Mouse (Mus musculus): ENCODE measurements around the gene Noto. TPM values are rescaled to one million over a fixed set of nuclear protein-coding genes. Genes with fewer than 3 reads are reported as not detected.

Gene Noto
- polyA plus RNA-seq, 1 experiment: not detected

GRCm38 (mm10) chr6:85402613-85403012 is 21.1 kb upstream of the Noto start:
- no peak for TF ChIP-seq GATA1 (IDR thresholded peaks at IDR 0.05; ENCODE audit: low read length)

- no peak for TF ChIP-seq GATA1 (IDR thresholded peaks at IDR 0.05; ENCODE audit: low read length)
Observed at GRCm38 (mm10) chr6:85403039-85403438, 20.6 kb upstream of the Noto start.

- TF ChIP-seq GATA1 (IDR thresholded peaks at IDR 0.05; ENCODE audit: low read length): no peak
Observed at GRCm38 (mm10) chr6:85409003-85409402, 14.7 kb upstream of the Noto start.

DNA sequence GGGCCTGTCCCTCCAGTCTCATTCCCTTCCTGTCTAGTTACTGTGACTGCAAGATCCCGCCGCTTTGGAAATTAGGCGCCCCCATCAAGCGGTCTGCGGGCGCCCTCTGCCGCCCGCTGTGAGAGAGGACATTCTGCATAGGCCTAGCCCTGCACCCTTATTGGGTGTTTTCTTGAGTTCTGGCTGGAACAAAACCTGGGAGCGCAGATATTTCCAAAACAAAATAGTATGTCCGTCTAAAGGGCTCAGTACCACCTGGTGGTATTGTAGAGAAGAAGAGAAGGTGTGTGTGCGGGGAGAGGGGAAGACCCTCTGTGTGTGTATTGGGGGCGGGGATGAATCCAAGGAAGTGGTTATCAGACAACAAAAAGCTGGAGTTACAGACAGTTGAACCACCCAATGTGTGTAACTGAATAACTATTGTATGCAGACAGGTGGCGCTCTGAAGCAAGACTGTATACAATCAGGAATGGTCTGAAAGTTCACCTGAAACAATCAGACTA is 12.9 kb upstream of the Noto start:
- TF ChIP-seq GATA1 (IDR thresholded peaks at IDR 0.05; ENCODE audit: low read length): no peak

GRCm38 (mm10) chr6:85415829-85416228 is 7.9 kb upstream of the Noto start:
- TF ChIP-seq GATA1 (IDR thresholded peaks at IDR 0.05; ENCODE audit: low read length): no peak

- TF ChIP-seq GATA1 (IDR thresholded peaks at IDR 0.05; ENCODE audit: low read length): no peak
Observed at GRCm38 (mm10) chr6:85419150-85419549, 4.5 kb upstream of the Noto start.

DNA sequence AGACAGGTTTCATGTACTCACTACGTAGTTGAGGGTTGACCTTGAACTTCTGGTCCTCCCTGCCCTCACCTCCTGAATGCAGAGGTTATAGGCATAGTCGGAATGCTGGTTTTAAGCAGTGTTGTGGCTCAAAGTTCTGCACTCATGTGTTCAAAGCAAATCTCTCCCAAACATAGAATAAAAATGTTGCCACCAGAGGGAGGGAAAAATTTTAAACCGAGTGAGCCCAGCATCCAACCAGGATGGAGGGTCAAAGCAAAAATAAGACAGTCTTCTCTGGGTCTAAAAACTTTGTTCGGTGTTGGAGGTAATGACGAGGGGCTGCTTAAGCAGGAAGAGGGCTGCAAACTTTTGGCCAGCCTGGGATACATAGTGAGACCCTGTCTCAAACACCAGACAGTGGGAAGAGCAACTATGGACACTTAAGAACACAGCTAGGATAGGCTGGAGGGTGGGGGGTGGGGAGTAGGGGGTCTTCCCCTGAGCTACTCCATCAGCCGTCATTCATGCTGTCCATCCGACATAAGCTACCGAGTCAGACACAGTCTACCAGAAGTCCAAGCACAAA is 7.7 kb downstream of the Noto start:
- no peak for TF ChIP-seq GATA1 (IDR thresholded peaks at IDR 0.05; ENCODE audit: low read length)

DNA sequence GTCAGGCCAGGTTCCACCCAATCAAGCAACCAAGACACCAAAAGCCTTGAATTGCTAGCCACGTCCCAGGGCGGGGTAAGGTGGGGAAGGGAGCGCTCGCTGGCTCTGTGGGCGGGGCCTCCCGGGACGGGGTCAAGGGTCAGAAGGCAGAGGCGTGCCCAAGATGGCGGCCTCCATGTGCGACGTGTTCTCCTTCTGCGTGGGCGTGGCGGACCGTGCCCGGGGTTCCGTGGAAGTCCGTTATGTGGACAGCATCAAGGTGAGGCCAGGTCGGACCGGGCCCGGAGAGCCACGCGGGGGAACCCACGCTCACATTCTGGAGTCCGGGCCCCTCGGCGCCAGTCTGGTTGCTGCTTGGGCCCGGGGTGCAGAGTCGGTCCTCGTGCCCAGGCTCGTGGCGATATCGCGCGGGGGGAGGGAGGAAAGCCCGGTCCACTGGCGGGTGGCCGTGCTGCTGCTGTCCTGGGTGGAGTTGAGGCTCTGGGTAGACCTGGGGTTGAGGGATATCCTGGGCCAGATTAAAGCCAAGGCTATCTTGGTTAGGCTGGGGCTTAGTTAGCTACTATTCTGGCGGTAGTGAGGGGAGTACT is 8.3 kb downstream of the Noto start, which contains the start of gene Smyd5:
Gene Smyd5 (plus strand): TSS at position 148 of the 590 bp plus-strand sequence.
- no peak for TF ChIP-seq GATA1 (IDR thresholded peaks at IDR 0.05; ENCODE audit: low read length)

DNA sequence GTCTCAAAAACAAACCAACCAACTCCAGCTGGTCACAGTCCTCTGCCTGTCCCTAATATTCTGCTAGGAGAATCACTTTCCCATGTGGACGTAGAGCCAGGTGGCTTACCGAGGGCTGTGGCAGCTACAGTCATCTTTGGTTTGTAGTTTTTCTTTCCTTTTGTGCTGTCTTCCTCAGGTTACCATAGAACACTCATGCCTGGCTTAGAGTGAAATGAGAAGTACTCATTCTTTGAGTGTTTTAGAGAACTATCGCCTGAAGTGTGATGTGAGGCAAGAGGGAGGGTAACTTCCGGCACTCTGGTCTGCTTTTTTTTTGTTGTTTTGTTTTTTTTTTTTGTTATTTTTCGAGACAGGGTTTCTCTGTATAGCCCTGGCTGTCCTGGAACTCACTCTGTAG is 10.2 kb downstream of the Noto start:
- no peak for TF ChIP-seq GATA1 (IDR thresholded peaks at IDR 0.05; ENCODE audit: low read length)

- TF ChIP-seq GATA1 (IDR thresholded peaks at IDR 0.05; ENCODE audit: low read length): no peak
Observed at GRCm38 (mm10) chr6:85436204-85436603, 12.5 kb downstream of the Noto start.

- TF ChIP-seq GATA1 (IDR thresholded peaks at IDR 0.05; ENCODE audit: low read length): no peak
Observed at GRCm38 (mm10) chr6:85436631-85437030, 12.9 kb downstream of the Noto start.

DNA sequence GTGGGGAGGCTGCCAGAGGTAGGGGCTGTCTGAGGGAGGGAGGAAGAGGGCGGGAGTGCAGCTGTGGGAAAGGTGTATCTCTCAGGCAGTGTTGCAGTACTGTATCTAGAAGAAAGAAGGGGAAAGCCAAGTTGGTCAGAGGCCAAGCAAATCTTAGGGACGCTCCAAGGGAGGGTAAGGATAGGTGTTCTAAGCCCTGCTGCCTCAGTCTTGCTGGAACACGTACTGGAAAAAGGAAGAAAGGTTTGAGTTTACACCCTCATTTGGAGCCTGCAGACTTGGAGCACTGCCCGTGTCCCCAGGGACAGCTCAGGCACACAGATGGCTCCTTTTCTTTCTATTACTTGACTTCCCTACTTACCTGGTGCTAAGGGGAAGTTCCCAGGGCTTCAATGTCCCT is 17.5 kb downstream of the Noto start:
- TF ChIP-seq GATA1 (IDR thresholded peaks at IDR 0.05; ENCODE audit: low read length): no peak

- TF ChIP-seq GATA1 (IDR thresholded peaks at IDR 0.05; ENCODE audit: low read length): no peak
Observed at GRCm38 (mm10) chr6:85443488-85444233, 20.0 kb downstream of the Noto start.

DNA sequence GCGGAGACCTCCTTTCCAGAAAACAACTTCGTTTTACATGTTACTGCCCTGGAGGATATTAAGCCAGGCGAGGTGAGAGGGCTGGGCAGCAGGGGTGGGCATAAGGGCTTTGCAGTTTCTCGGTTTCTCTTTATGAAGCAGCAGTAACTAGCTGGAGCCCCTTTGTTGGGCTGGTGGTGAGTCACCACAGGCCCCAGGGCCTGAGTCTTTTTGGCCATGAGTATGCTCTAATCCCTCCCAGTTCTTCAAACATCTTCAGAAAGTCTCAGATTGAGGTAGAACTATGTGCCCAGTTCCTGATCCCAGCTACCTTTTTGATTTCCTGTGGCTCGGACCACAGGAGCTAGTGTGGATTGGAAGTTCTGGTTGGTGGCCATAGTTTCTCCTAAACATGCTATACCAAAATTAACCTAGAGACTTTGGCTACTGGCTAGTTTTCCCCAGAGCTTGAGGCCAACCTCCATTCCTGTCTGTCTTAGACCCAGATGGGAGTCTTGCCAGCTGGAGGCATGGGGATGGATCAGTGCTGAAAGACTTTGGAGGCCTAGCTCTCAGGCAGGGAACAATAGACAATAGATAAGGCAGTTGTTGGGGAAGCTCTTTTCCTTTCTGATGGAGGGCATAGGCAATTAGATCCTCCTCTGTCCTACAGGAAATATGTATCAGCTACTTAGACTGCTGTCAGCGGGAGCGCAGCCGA is 20.7 kb downstream of the Noto start:
- no peak for TF ChIP-seq GATA1 (IDR thresholded peaks at IDR 0.05; ENCODE audit: low read length)

DNA sequence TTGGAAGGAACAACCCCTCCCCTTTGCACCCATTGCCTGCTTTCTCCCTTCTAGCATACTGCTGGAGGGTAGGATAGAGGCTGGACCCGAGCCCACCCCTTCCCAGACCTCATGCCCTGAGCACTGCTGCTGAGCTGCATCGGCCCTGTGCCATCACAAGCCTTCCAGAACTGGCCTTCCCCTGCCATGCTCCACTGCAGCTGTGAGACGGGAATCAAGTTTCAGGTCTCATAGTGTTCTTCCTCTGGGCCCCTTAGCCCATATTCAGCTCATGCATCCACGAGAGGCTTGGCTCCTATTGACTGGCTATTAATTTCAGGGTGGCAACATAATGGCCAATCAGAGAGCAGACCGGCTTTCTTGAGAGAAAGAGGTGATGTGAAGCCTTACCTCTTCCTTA is 21.6 kb downstream of the Noto start:
- TF ChIP-seq GATA1 (IDR thresholded peaks at IDR 0.05; ENCODE audit: low read length): no peak

DNA sequence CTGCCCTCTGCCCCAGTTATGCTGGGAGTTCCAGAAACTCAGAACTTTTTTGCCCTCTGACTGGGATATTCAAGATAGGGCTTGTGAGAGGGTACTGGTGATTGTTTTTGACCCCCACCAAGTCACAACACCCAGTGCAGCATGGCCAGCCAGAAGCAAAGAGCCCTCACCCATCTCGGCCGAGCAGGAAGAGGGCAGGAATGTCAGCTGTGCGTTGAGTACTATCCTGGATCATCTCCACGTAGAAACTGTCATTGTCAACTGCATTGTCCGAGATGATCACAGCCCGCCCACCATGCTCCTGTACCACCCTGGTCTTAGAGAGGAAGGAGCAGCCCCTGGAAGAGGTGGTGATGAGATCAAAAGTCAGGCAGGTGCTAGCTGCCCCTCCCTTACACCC is 23.7 kb downstream of the Noto start:
- no peak for TF ChIP-seq GATA1 (IDR thresholded peaks at IDR 0.05; ENCODE audit: low read length)

All from G1E-ER4 (cell line).